Mouse (Mus musculus) layer of hippocampus, adult 11-12 months (tissue): Measurements from ENCODE around the gene Lilra5.
A peak's percentile ranks its signal among the peaks of the same experiment; 100 is the strongest.
"Not testable (repeated sequence)": the region's sequence is repeated elsewhere in the genome, so short reads cannot be mapped to it uniquely, and the experiment has no call there.

Source experiments
- DNase-seq: peaks from one replicate; pipeline ENCODE4 v3.0.0; 2022; ENCODE audit warnings: low spot score

Lilra5 gene

DNA sequence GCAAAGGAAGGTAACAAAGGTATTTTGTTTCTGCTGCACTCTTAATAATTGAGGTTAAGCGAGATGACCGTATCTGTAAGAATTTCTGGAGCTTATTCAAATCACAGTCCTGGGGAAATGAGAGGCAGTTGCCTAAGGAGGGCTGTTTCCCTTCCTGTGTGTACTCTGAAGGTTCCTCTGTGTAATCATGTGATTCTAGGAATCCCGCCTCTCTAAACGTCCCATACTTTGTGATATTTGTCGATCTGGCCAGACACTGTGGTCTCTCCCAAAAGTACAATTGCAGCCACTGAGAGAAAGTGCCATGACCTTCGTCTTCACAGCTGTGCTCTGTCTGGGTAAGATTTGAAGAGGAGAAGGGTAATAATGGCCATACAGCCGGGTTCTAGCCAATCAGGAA is at the start of gene Lilra5:
TSS of gene Lilra5 (plus strand) at position 301 of the 400 bp plus-strand sequence.
- DNase-seq, result no peak

DNA sequence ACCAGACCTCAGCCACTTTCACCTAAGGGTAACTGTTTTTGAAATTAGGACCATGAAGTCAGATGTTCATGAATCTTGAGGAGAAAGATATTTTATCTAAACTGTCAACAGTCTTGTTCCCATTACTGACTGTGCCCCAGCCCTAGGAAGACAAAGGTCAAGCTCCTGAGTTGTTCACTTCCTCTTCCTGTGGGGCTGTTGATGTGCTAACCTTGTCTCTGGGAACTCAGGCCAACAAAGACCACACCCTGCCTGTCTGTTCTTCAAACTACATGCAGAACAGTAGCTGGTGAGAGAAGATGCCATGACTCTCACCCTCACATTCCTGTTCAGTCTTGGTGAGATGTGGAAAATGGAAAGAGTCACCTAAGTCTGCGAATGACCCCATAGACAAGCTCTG is 30.4 kb upstream of the Lilra5 start:
- DNase-seq, result no peak

DNA sequence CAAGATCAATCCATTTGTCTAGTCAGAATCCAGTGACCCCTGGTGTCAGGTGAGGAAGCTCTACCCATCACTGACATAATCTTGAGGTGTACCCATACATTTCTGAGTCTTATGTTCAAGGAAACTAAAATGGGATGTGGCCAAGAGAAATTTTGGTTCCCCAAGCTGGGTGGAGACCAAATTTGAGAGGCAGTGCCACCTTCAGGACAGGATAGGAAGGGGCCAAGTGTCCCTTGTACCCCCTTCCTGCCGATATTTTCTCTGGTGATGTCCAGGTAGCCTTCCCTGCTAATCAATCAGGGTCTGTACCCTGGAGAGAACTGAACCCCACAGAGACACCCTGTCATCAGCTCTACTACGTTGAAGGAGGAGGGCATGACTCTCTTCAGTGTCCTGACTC is 28.9 kb upstream of the Lilra5 start:
- DNase-seq, result no peak

- not testable (repeated sequence) for DNase-seq
Measured at GRCm38 (mm10) chr7:4213436-4213835, 24.1 kb upstream of the Lilra5 start.

- DNase-seq, result no peak
Measured at GRCm38 (mm10) chr7:4215396-4215795, 22.2 kb upstream of the Lilra5 start.

- no peak for DNase-seq
Measured at GRCm38 (mm10) chr7:4215805-4216204, 21.7 kb upstream of the Lilra5 start.

DNA sequence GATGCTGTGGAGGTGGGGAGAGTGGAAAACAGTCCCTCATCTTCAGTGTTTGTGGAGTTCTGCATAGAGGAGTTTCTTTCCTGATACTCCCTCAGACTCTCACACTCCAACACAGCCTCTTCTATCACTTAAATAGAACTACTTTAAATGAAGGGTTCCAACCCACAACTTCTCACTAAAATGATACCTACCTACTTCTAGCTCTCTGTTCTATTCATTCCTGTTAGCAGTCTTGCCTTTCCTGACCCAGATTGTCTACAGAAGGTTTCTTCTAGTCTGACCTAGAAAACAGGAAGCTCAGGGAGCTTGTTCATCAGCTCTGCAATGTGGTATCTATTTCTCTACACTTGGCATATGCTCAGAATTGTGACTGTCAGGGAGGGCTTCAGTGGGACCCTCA is 2.0 kb upstream of the Lilra5 start:
- DNase-seq, result no peak

- peak; percentile 7 for DNase-seq
Measured at GRCm38 (mm10) chr7:4239038-4239721, 1.6 kb downstream of the Lilra5 start.

DNA sequence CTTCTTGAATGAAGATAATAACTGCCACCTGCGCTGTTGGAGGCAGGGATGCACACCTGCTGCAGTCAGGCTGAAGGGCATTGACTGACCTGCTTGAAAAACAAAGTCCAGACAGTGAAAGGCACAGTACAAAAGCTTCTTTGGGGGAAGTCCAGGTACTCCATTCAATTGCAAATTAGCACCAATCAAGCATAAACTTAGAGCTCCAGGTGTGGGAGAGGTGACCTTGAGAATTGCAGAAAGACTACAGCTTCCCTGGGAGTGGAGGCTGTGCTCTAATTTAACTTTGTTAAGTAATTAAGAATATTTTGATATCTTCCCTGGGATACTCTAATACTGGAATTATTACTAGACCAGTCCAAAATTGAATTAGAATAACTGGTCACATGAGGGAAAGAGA is 13.7 kb downstream of the Lilra5 start:
- not testable (repeated sequence) for DNase-seq

- DNase-seq, result not testable (repeated sequence)
Measured at GRCm38 (mm10) chr7:4256060-4256459, 18.5 kb downstream of the Lilra5 start.

- not testable (repeated sequence) for DNase-seq
Measured at GRCm38 (mm10) chr7:4260521-4260920, 23.0 kb downstream of the Lilra5 start.

DNA sequence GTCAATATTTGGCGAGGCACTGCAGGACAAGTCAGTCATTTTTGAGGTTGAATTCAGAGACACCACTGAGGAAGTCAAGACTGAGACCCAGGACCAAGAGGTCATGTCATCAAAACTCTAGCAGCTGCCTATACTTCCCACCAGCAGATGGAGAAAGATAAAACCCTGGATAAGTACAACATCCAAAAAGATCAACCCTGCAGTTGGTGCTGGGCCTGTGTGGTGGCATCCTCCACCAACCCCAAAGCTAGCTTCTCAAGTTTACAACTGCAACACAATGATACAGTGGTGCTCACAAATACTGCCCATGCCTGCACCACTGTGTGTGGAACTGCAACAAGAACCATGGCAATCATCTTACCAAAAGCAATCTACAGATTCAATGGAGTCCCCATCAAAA is 34.6 kb downstream of the Lilra5 start:
- not testable (repeated sequence) for DNase-seq

DNA sequence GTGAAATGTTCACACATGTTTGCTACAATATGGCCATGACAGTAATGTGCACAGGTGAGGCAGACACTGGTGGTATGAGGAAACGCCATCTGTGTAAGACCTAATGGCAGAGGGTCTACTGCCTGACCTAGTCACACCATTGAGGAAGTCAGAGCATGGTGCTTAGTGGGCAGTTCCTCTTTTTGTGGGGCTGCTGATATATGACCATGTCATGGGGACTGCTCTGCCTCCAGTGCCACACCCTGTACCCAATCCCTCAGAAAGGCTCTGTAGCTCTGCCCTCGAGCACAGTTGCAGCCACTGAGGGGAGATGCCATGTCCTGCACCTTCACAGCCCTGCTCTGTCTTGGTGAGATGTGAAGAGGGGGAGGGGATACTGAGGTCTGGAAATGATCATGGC is 36.3 kb downstream of the Lilra5 start:
- not testable (repeated sequence) for DNase-seq

DNA sequence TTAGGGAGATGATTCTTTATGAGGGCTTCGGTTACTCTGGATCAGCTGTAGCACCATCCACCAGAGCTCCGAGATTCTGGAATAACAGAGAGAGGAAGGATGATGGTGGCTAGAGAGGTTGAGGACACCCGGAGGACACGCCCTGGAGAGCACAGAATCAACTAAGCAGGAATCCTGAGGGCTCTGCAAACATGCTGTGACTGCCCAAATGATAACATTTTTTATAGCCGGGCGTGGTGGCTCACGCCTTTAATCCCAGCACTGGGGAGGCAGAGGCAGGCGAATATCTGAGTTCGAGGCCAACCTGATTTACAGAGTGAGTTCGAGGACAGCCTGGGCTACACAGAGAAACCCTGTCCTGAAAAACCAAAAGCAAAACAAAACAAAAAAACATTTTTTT is 37.9 kb downstream of the Lilra5 start:
- DNase-seq, result not testable (repeated sequence)

GRCm38 (mm10) chr7:4292638-4293037 is 55.1 kb downstream of the Lilra5 start:
- DNase-seq, result no peak
